Mouse (Mus musculus): ENCODE results near the gene Wdhd1. TPM values are rescaled to one million over a fixed set of nuclear protein-coding genes. Genes with fewer than 3 reads are reported as not detected.

Wdhd1 gene
- polyA plus RNA-seq, 1 experiment from 2014 or later, result 61.3 TPM

DNA sequence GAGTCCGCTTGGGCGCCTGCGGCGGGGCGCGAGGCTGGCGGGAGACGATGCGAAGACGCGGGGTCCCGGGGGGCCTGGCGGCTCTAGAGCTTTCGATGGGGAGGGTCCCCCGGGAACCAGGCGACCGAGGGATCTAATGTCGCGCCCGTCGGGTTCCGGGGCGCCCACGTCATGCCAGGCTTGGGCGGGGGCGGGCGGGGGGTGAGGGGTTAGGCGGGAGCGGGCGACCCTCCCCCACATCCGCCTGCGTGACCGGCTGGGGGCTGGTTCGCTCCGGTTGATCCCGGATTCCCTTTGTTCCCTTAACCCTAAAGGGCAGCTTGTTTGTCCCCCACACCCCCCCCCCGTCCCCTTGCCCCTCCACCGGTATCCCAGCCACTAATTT lies 21.7 kb upstream of the Wdhd1 start:
- WGBS, result under 1% methylated on average over 38 of the region's 38 CpGs
- H3K4me3 ChIP-seq, result peak overlapping the region; percentile 75
- peak overlapping the region; percentile 99 for H3K27ac ChIP-seq (replicated peaks)
- H3K27me3 ChIP-seq (replicated peaks; ENCODE audit: low read depth, poor library complexity, severe bottlenecking), result no peaks in the 10 kb centered on the region
- peak; percentile 89 for DNase-seq (ENCODE audit: low spot score)
- peaks cover 35% of the 10 kb centered on the region for H3K36me3 ChIP-seq (replicated peaks)
- H3K4me1 ChIP-seq, result peaks cover 23% of the 10 kb centered on the region
- no peaks in the 10 kb centered on the region for H3K9me3 ChIP-seq

DNA sequence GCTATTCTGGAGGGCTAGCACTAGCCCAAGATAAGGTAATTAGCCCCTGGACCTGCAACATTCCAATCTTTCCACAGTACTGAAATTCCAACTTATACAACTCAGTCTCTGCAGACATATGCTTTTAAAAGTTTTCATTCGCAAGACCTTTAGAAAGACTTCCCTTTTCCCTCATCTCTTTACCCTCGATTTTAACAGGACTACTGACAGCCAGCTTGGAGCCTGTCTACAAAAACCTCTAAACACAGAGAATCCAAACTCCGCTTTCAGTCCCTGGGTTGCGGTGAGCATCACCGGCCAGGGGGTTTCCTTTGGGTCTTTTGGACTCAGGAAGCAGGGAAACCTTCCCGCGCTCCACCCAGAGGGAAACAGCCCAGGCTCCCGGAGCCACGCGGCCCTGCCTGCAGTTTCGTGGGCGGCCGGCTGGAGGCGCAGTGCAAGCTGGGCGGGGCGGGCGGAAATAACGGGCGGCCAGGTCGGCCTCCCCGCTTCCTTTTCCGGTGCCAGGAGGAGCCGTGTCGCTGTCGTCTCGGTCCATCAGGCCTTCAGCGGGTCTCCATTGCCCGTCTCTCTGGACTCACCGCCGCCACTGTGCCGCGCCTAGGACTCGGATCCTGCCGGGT lies 21.2 kb upstream of the Wdhd1 start, which contains the start of gene Mapk1ip1l:
TSS of gene Mapk1ip1l (plus strand) at position 482 of the 623 bp plus-strand sequence.
- peak; percentile 95 for DNase-seq (ENCODE audit: low spot score)
- Histone ChIP-seq H3K27ac (replicated peaks) (peak within 1 kb of the TSS; percentile 99), H3K9me3 (no peaks in the 10 kb centered on the region), H3K4me3 (peak within 1 kb of the TSS; percentile 75), H3K4me1 (peaks cover 23% of the 10 kb centered on the region), H3K27me3 (replicated peaks; ENCODE audit: low read depth, poor library complexity, severe bottlenecking) (no peaks in the 10 kb centered on the region), H3K36me3 (replicated peaks) (peaks cover 30% of the 10 kb centered on the region)
- 1% methylated on average over 34 of the region's 34 CpGs for WGBS

DNA sequence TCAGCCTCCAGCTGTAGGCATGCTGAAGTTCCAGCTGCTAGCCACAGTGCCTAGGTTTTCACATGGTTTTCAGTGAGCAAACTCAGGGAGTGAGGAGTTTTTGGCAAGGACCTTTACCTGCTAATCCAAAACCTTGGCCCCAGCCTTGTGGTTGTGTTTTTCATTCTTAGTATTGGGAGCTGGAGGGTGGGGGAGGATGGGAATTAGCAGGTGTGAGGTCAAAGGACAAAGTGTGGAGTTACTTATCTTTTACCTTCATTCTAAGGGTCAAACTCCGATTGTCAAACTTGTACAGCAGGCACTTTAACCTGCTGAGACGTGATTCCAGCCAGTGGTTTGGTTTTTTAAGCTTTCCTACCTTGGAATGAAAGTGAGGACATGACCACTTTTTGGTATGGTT lies 19.6 kb upstream of the Wdhd1 start:
- no peaks in the 10 kb centered on the region for H3K9me3 ChIP-seq
- H3K27me3 ChIP-seq (replicated peaks; ENCODE audit: low read depth, poor library complexity, severe bottlenecking), result no peaks in the 10 kb centered on the region
- H3K4me1 ChIP-seq, result peaks cover 23% of the 10 kb centered on the region
- DNase-seq (ENCODE audit: low spot score), result no peak
- 50% methylated on average over 2 of the region's 2 CpGs for WGBS
- H3K36me3 ChIP-seq (replicated peaks), result peaks cover 17% of the 10 kb centered on the region
- no peak overlapping the region for H3K4me3 ChIP-seq
- H3K27ac ChIP-seq (replicated peaks), result no peak overlapping the region

DNA sequence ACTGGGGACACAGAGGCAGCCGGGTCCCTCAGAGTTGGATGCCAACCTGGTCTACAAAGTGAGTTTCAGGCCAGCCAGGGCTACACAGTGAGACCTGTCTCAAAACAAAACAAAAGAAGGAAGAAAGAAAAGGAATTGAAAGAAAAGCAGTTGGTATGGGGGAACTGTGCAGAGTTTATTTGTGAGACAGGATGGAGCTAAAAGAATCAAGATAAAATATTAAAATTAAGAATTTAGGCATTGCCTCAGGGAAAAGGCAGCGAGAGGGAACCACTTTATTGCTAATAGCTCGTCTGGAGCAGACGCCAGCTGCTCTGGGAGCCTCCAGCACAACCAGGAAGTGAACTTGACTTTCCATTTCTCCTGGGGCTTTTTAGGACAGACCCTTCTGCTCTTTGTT lies 17.5 kb upstream of the Wdhd1 start:
- no peak for DNase-seq (ENCODE audit: low spot score)
- 56% methylated on average over 4 of the region's 4 CpGs for WGBS
- Histone ChIP-seq H3K4me1 (peaks cover 11% of the 10 kb centered on the region), H3K27ac (replicated peaks) (no peak overlapping the region), H3K27me3 (replicated peaks; ENCODE audit: low read depth, poor library complexity, severe bottlenecking) (no peaks in the 10 kb centered on the region), H3K36me3 (replicated peaks) (peaks cover 18% of the 10 kb centered on the region), H3K4me3 (no peak overlapping the region), H3K9me3 (no peaks in the 10 kb centered on the region)

DNA sequence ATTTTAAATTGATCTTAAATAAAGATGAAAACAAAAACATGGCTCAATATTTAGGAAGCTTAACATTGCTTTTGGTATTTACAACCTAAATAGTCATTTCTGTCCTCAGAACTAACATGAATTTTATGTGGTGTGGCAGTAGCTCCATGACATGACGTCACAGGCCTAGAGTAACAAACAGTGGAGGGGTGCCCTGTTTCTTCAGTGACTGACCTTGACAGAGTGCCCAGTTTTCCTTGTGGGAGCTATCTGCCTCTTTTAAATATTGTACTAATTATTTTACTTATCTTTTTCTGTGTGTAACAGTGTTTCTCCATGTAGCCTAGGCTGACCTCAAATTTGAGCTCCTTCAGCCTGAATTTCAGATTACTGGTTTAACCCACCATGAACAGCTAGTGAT lies 15.1 kb upstream of the Wdhd1 start:
- H3K9me3 ChIP-seq, result no peaks in the 10 kb centered on the region
- peaks cover 4% of the 10 kb centered on the region; the same call in 1 of the 2 replicates for H3K4me1 ChIP-seq
- DNase-seq (ENCODE audit: low spot score), result no peak
- no peak overlapping the region for H3K4me3 ChIP-seq
- H3K27ac ChIP-seq (replicated peaks), result no peak overlapping the region
- H3K27me3 ChIP-seq (replicated peaks; ENCODE audit: low read depth, poor library complexity, severe bottlenecking), result no peaks in the 10 kb centered on the region
- WGBS, result 89% methylated on average over 1 of the region's 1 CpGs
- peaks cover 19% of the 10 kb centered on the region for H3K36me3 ChIP-seq (replicated peaks)

DNA sequence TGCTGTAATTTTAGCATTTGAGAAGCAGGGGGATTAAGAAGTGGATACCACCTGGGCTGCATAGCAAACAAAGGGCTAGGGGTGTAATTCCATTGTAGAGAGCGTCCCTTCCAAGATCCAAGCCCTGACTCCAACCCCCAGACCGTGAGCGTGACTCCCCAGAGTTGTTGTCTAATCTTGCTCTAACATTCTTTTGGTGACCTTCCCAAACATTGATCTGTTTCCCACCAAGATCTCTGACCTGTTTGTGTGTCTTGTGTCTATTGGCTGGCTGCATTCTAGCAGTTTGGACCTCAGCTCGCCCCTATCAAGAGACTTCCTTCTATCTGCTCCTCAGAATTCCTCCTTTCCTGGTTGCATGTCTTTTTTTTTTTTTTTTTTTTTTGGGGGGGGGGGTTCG lies 10.4 kb upstream of the Wdhd1 start:
- Histone ChIP-seq H3K4me3 (no peak overlapping the region), H3K36me3 (replicated peaks) (peaks cover 25% of the 10 kb centered on the region), H3K27me3 (replicated peaks; ENCODE audit: low read depth, poor library complexity, severe bottlenecking) (no peaks in the 10 kb centered on the region), H3K9me3 (no peaks in the 10 kb centered on the region), H3K4me1 (no peaks in the 10 kb centered on the region), H3K27ac (replicated peaks) (no peak overlapping the region)
- WGBS, result 78% methylated on average over 5 of the region's 5 CpGs
- DNase-seq (ENCODE audit: low spot score), result no peak

DNA sequence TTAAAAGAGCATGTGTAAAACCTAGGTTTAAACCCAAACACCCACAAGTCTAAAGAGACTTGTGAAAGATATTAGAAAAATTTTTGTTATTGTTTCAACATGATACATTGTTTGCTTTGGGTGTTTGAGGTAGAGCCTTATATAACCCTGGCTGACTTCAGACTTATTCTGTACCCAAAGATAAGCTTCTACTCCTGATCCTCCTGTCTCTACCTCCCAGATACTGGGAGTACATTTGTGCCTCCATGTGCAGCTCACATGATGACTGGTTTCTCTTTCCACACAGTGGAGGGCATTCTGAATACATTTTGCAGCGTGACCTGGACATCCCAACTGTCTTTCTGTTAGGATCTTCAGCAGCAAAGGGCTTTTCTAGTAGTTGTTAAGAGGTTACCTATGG lies 9.6 kb upstream of the Wdhd1 start:
- 85% methylated on average over 1 of the region's 1 CpGs for WGBS
- H3K4me3 ChIP-seq, result no peak overlapping the region
- no peaks in the 10 kb centered on the region for H3K9me3 ChIP-seq
- peaks cover 24% of the 10 kb centered on the region for H3K36me3 ChIP-seq (replicated peaks)
- no peak overlapping the region for H3K27ac ChIP-seq (replicated peaks)
- H3K27me3 ChIP-seq (replicated peaks; ENCODE audit: low read depth, poor library complexity, severe bottlenecking), result no peaks in the 10 kb centered on the region
- no peak for DNase-seq (ENCODE audit: low spot score)
- H3K4me1 ChIP-seq, result no peaks in the 10 kb centered on the region

DNA sequence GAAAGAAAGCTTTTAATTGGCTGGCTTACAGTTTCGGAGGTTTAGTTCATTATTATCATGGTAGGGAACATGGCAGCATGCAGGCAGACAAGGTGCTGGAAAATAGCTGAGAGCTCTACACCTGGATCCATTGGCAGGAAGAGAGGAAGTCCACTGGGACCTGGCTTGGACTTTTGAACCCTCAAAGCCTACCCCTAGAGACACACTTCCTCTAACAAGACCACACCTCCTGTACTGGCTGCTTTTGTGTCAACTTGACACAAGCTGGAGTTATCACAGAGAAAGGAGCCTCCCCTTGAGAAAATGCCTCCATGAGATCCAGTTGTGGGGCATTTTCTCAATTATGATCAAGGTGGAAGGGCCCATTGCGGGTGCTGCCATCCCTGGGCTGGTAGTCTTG lies 8.6 kb upstream of the Wdhd1 start:
- H3K27me3 ChIP-seq (replicated peaks; ENCODE audit: low read depth, poor library complexity, severe bottlenecking), result no peaks in the 10 kb centered on the region
- WGBS, result 96% methylated on average over 2 of the region's 2 CpGs
- no peak overlapping the region for H3K4me3 ChIP-seq
- no peak overlapping the region for H3K27ac ChIP-seq (replicated peaks)
- no peaks in the 10 kb centered on the region for H3K9me3 ChIP-seq
- DNase-seq (ENCODE audit: low spot score), result no peak
- peaks cover 21% of the 10 kb centered on the region for H3K36me3 ChIP-seq (replicated peaks)
- no peaks in the 10 kb centered on the region for H3K4me1 ChIP-seq

DNA sequence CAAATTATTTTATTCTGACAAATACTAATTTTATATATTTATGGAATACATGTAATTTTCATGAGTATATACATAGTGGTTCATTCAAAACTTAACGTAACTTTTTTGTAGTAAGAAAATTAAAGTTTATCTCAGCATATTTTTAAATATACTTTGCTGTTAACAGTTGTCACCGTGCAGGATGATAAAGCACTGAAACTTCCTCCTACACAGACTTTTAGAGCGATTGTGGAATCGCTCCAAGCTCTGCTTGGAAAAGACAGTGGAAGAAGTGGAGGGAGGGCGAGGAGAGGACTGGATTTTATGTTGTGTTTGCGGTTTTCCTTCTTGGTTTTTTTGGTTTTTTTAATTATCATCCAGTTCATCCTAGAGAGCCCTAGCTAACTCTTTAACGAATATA lies 6.9 kb upstream of the Wdhd1 start:
- Histone ChIP-seq H3K4me1 (no peaks in the 10 kb centered on the region), H3K4me3 (no peak overlapping the region), H3K36me3 (replicated peaks) (peaks cover 24% of the 10 kb centered on the region), H3K27me3 (replicated peaks; ENCODE audit: low read depth, poor library complexity, severe bottlenecking) (no peaks in the 10 kb centered on the region), H3K9me3 (no peaks in the 10 kb centered on the region), H3K27ac (replicated peaks) (no peak overlapping the region)
- DNase-seq (ENCODE audit: low spot score), result no peak
- WGBS, result 94% methylated on average over 7 of the region's 7 CpGs

DNA sequence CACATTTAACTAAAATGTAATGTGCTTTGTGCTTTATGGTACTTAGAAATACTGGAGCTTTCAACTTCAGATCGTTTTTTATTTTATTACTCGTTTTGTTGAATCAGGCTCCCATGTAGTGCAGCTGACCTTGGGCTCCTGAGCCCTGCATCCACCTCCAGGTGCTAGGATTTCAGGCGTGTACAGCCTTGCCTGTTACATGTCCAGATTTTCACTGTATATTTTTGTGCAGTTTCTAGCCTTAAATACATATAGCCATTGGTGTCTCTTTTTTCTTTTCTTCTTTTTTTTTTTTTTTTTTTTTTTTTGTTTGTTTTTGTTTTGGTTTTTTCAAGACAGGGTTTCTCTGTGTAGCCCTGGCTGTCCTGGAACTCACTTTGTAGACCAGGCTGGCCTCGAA lies 4.9 kb upstream of the Wdhd1 start:
- no peak overlapping the region for H3K4me3 ChIP-seq
- H3K4me1 ChIP-seq, result peaks cover 10% of the 10 kb centered on the region
- H3K27me3 ChIP-seq (replicated peaks; ENCODE audit: low read depth, poor library complexity, severe bottlenecking), result no peaks in the 10 kb centered on the region
- H3K9me3 ChIP-seq, result no peaks in the 10 kb centered on the region
- H3K36me3 ChIP-seq (replicated peaks), result peaks cover 24% of the 10 kb centered on the region
- 91% methylated on average over 4 of the region's 4 CpGs for WGBS
- no peak for DNase-seq (ENCODE audit: low spot score)
- H3K27ac ChIP-seq (replicated peaks), result no peak overlapping the region

DNA sequence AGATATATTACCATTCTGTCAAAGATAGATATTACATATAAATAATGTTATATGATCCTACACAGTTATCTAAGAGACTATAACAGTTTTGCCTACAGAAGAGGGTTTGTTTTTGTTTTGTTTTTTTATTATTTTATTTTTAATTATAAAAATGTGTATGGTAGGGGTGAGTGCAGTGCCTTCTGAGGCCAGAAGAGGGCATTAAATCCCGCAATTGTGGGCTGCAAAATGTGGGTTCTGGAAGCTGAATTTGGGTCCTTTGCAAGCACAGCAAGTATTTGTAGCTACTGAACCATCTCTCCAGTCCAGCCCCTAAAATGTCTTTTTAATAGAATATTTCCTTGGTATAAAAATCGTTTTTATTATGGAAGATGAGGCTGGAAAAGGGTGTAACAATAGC lies 2.4 kb upstream of the Wdhd1 start:
- peaks cover 21% of the 10 kb centered on the region for H3K36me3 ChIP-seq (replicated peaks)

DNA sequence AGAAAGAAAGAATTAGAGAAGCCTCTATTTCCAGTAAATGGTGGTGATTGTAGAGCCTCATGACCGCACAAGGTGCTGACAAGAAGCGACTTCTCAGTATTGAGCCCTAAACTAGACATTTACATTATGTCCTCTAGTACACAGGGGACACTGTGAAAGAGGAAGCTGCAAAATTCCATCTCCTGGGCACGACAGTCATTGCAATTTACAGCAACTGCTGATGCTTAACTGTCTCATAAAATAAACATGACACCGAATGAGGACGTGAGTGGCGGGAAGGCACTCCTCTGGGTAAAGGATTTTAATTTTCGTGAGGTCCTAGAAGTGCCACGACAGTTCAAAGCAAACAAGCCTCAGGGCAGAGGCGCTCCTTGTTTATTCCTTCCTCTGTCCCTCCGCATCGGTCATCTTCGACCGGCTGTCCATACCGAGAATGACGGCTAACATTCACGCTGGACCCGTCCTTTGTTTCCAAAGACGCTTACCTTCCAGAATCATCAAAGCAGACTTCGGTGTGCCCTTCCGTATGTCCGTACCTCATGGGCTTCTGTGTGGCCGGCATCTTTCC lies 537 bp downstream of the Wdhd1 start:
- 3% methylated on average over 22 of the region's 22 CpGs for WGBS
- peak; percentile 15 for DNase-seq (ENCODE audit: low spot score)

More for the DNA sequence above, 2.4 kb upstream of the Wdhd1 start:
- Histone ChIP-seq H3K4me1 (peaks cover 29% of the 10 kb centered on the region), H3K27me3 (replicated peaks; ENCODE audit: low read depth, poor library complexity, severe bottlenecking) (no peaks in the 10 kb centered on the region), H3K27ac (replicated peaks) (no peak overlapping the region), H3K9me3 (no peaks in the 10 kb centered on the region), H3K4me3 (no peak overlapping the region)
- WGBS, result 80% methylated on average over 2 of the region's 2 CpGs
- DNase-seq (ENCODE audit: low spot score), result no peak

DNA sequence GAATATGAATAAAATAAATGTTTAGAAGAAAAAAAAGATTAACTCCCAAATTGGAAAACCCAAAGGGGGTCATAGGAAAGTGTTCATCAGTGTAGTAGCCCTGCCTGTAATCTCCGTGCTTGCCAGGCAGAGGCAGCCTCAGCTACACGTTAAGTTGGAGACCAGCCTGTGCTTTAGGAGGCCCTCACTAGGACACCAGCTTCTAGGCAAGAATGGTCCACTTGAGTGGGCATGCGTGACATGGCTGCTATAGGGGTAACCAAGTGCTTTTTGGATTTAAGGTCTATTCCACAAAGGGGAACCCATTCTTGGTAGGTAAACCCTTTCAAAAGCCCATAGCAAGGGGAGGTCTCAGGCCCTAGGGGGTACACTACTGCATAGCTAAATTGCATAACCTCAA lies 1.2 kb downstream of the Wdhd1 start:
- no peaks in the 10 kb centered on the region for H3K9me3 ChIP-seq
- peaks cover 29% of the 10 kb centered on the region for H3K4me1 ChIP-seq
- H3K36me3 ChIP-seq (replicated peaks), result peaks cover 55% of the 10 kb centered on the region
- peak; percentile 26 for DNase-seq (ENCODE audit: low spot score)
- H3K4me3 ChIP-seq, result peak overlapping the region; percentile 93
- peak overlapping the region; percentile 99; the same call in 1 of the 2 replicates for H3K27ac ChIP-seq (replicated peaks)
- H3K27me3 ChIP-seq (replicated peaks; ENCODE audit: low read depth, poor library complexity, severe bottlenecking), result no peaks in the 10 kb centered on the region
- 36% methylated on average over 3 of the region's 3 CpGs for WGBS

More for the DNA sequence above, 537 bp downstream of the Wdhd1 start:
- Histone ChIP-seq H3K27ac (replicated peaks) (peak overlapping the region; percentile 99), H3K9me3 (no peaks in the 10 kb centered on the region), H3K4me1 (peaks cover 29% of the 10 kb centered on the region), H3K27me3 (replicated peaks; ENCODE audit: low read depth, poor library complexity, severe bottlenecking) (no peaks in the 10 kb centered on the region), H3K36me3 (replicated peaks) (peaks cover 48% of the 10 kb centered on the region), H3K4me3 (peak overlapping the region; percentile 93)

All from embryonic facial prominence, embryonic 10.5 days (tissue).